Mouse (Mus musculus) E14TG2a.4 (cell line): ENCODE results near the gene P4ha2.
A peak's percentile ranks its signal among the peaks of the same experiment; 100 is the strongest.

Source experiments
- H3K27me3 ChIP-seq: 2 replicates; pipeline ENCODE4 v1.6.1; 2014; ENCODE audit warnings: low read length, control low read depth; ENCODE audit not compliant: insufficient read depth
- H3K36me3 ChIP-seq: 2 replicates; pipeline ENCODE4 v1.6.1; 2014; ENCODE audit warnings: low read length, control low read depth; ENCODE audit not compliant: insufficient read depth
- H3K4me1 ChIP-seq: replicated peaks from 2 replicates; pipeline ENCODE4 v1.6.1; 2014; ENCODE audit warnings: low read depth, low read length, control low read depth
- H3K4me3 ChIP-seq: replicated peaks from 2 replicates; pipeline ENCODE4 v1.5.1; 2014; ENCODE audit warnings: mild to moderate bottlenecking, low read length
- H3K9me3 ChIP-seq: 2 replicates; pipeline ENCODE4 v1.6.1; 2014; ENCODE audit warnings: low read length, control low read depth
- CTCF ChIP-seq: conservative IDR thresholded peaks from 2 replicates; pipeline ENCODE4 v1.5.1; 2014; ENCODE audit warnings: low read length
- NANOG ChIP-seq: IDR thresholded peaks from 2 replicates; pipeline ENCODE4 v1.6.1; 2014; ENCODE audit warnings: borderline replicate concordance, low read length, mixed read lengths
- POU5F1 ChIP-seq: IDR thresholded peaks from 2 replicates; pipeline ENCODE4 v1.6.1; 2014; ENCODE audit warnings: low read length, borderline replicate concordance

P4ha2 gene

DNA sequence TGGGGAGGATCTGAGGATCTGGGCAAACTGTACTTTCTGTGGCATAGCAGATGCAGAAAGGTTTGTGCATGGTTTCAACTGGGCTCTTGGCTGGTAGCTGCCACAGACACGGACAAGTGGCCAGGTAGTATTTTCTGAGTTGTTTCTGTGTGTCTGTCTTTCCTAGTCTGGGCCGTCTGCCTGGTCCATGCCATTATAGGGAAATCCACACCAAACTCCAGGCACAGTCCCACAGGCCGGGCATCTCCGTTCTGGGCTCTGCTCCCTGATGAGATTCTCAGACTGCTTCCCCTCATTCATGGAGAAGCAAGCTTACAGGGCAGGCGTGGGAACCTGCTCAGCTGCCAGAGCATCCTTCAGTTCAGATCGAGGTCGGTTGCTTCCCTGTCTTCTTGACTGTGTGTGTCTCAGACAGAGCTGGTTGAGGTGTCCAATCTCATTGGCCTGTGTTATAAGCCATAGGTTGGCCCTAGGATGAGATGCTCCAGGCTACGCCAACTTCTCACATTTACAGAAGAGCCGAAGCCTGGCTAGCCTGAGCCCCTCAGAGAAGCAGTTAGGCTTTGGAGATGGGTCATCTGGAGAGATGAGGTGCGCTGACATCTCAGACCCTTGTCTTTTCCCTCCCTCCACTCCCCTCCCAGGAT is at the start of gene P4ha2:
TSS of gene P4ha2 (plus strand) at position 51 of the 647 bp plus-strand sequence.
- H3K36me3 ChIP-seq = 0 out of 2 replicates have a peak, but pooled peaks cover 4% of the 10 kb centered on the region
- no peak for TF ChIP-seq CTCF
- no peak for TF ChIP-seq NANOG
- no peak for TF ChIP-seq POU5F1
- H3K9me3 ChIP-seq = no peaks in the 10 kb centered on the region
- peaks cover 60% of the 10 kb centered on the region for H3K27me3 ChIP-seq
- peaks cover 17% of the 10 kb centered on the region for H3K4me1 ChIP-seq
- H3K4me3 ChIP-seq = peak within 1 kb of the TSS; percentile 84

DNA sequence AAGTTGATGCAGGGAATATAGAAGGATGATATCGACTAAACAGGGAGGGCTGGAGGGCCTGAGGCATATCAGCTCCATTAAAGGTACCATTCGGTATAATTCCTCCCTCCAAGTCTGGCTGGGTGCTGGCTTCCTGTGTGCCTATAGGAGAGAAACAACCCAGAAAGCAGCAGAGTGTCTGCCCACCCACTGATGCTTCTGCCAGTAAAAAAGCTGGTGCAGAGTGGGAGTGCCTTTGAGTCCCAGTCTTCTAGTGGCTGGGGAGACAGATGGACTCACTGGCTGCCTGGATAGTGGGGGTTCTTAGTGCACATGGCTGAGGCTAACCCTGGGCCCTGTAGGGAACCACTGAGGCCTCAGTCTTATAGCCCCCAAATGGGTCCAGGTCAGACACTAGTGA is 49.7 kb upstream of the P4ha2 start:
- H3K4me1 ChIP-seq = peaks cover 6% of the 10 kb centered on the region
- no peak overlapping the region for H3K4me3 ChIP-seq
- no peaks in the 10 kb centered on the region for H3K36me3 ChIP-seq
- TF ChIP-seq NANOG (no peak), CTCF (no peak), POU5F1 (no peak)
- peaks cover 13% of the 10 kb centered on the region for H3K27me3 ChIP-seq
- H3K9me3 ChIP-seq = no peaks in the 10 kb centered on the region

DNA sequence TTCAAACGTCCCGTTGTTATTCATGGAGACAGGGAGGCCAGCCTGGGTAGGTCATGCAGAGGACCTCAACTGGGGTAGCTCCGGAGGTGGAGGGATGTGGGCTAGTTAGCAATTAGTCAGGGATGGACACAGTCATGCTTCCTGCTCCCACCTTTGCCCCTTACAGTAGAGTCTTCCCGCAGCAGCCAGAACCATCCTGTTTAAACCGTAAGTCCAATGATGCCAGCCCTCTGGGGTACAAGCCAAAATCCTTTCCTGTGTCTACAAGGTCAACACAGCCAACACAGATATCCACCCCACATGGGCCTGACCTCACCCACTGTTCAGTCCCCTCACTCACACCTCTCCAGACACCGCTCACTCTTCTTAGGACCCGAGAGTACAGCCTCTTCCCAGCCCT is 48.7 kb upstream of the P4ha2 start:
- peaks cover 13% of the 10 kb centered on the region for H3K27me3 ChIP-seq
- no peak for TF ChIP-seq CTCF
- no peaks in the 10 kb centered on the region for H3K9me3 ChIP-seq
- peaks cover 16% of the 10 kb centered on the region for H3K4me1 ChIP-seq
- no peak overlapping the region for H3K4me3 ChIP-seq
- no peaks in the 10 kb centered on the region for H3K36me3 ChIP-seq

DNA sequence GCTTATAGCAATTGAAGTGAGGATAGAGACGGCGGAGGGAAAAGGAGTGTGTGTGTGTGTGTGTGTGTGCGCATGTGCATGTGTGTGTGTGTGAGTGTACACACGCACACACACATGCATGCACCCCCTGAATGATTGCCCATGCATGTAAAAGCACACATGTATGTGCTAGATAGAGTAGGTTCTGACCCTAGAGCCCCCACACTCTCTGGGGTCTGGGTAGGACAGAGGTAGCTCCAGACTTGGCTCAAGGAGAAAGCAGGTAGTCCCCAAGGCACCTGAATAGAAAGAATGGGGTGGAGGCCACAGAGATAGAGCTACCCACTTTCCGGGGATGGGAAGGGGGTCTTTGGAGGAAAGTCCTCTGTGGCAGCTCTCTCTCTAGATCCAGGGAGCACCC is 47.8 kb upstream of the P4ha2 start:
- H3K27me3 ChIP-seq = peaks cover 13% of the 10 kb centered on the region
- peaks cover 24% of the 10 kb centered on the region for H3K4me1 ChIP-seq
- H3K36me3 ChIP-seq = no peaks in the 10 kb centered on the region
- no peak overlapping the region for H3K4me3 ChIP-seq
- no peaks in the 10 kb centered on the region for H3K9me3 ChIP-seq
- TF ChIP-seq CTCF (no peak), NANOG (no peak), POU5F1 (no peak)

DNA sequence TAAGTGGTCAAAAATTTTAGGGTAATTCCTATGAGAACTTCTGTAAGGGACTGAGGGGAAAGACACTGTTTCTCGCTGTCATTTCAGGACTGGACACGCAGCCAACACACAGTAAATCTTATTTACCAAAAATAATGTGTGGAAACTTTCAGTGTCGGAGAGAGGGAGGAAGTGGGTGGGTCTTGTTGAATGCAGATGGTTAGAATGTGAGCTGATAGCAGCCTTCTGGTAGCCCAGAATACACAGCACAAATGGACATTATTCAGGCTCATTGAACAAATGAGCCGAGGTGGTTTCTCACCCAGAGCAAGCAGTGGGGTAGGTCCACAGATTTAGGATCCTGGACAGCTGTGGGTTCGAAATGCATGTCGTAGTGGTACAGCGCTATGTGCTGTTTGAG is 46.8 kb upstream of the P4ha2 start:
- H3K27me3 ChIP-seq = peaks cover 13% of the 10 kb centered on the region
- no peaks in the 10 kb centered on the region for H3K9me3 ChIP-seq
- no peak overlapping the region for H3K4me3 ChIP-seq
- H3K4me1 ChIP-seq = peaks cover 34% of the 10 kb centered on the region
- no peak for TF ChIP-seq NANOG
- TF ChIP-seq POU5F1 = no peak
- TF ChIP-seq CTCF = no peak
- no peaks in the 10 kb centered on the region for H3K36me3 ChIP-seq

DNA sequence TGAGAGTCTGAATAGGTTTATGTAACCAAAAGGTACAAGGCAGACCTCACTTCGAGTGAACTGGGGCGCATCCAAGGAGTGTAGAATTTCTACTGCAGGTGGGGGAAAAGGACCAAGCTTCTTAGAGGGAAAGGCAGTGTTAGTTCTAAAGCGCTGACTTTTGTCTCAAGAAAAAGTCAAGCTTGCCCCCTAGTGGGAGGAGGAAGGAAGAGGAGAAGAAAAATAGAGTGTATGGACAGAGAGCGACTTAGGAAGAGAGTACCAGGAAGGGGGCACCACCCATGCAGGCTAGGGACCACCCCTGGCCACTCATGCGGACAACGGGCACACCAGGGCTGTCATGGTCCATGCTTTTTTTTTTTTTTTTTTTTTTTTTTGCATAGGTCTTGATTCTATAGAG is 45.6 kb upstream of the P4ha2 start:
- no peak overlapping the region for H3K4me3 ChIP-seq
- H3K27me3 ChIP-seq = peaks cover 13% of the 10 kb centered on the region
- TF ChIP-seq CTCF = peak; percentile 44
- TF ChIP-seq NANOG = no peak
- no peak for TF ChIP-seq POU5F1

DNA sequence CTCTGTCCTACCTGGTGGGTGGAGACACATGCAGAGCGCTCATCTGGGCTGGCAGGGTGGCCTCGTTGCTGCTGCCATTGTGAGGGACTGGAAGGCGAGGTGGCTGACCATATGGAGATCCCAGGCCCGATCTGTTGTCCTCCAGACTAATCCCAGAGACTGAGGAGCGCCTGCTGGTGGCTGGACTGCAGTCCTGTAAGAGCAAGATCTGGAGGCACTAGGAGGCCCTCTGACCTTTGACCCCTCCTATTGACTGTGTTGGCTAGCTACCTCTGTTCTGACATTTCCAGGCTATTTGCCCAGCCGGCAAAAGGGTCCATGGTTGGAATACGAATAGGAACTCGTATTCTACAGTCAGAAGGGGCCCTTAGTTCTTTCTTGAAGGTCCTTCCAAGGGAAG is 43.8 kb upstream of the P4ha2 start:
- peaks cover 16% of the 10 kb centered on the region for H3K27me3 ChIP-seq
- no peaks in the 10 kb centered on the region for H3K36me3 ChIP-seq
- H3K4me1 ChIP-seq = peaks cover 61% of the 10 kb centered on the region
- TF ChIP-seq CTCF (no peak), POU5F1 (no peak)
- no peak overlapping the region for H3K4me3 ChIP-seq
- no peaks in the 10 kb centered on the region for H3K9me3 ChIP-seq

More for the DNA sequence above, 45.6 kb upstream of the P4ha2 start:
- peaks cover 46% of the 10 kb centered on the region for H3K4me1 ChIP-seq
- no peaks in the 10 kb centered on the region for H3K9me3 ChIP-seq
- H3K36me3 ChIP-seq = no peaks in the 10 kb centered on the region

DNA sequence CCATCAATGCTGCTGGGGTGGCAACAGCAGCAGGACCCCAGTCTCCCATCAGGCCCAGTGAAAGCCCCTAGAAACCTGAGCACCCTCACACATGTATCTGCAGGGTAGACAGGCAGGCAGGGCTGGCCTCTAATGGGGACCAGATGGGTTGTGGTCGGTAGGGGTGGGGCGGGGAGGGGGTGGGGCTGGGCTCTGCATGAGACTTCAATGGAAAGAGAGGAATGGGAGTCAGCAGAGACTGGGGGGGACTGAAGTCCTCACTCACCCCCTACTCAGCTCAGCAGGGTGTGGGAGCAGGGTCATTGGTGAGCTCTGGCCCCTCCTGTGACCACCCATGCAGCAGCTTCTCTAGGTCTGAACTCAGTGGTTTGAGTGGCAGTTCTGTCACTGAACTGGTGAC is 42.5 kb upstream of the P4ha2 start:
- no peak for TF ChIP-seq CTCF
- H3K4me1 ChIP-seq = peaks cover 64% of the 10 kb centered on the region
- no peaks in the 10 kb centered on the region for H3K36me3 ChIP-seq
- no peak overlapping the region for H3K4me3 ChIP-seq
- H3K27me3 ChIP-seq = peaks cover 24% of the 10 kb centered on the region
- H3K9me3 ChIP-seq = no peaks in the 10 kb centered on the region

DNA sequence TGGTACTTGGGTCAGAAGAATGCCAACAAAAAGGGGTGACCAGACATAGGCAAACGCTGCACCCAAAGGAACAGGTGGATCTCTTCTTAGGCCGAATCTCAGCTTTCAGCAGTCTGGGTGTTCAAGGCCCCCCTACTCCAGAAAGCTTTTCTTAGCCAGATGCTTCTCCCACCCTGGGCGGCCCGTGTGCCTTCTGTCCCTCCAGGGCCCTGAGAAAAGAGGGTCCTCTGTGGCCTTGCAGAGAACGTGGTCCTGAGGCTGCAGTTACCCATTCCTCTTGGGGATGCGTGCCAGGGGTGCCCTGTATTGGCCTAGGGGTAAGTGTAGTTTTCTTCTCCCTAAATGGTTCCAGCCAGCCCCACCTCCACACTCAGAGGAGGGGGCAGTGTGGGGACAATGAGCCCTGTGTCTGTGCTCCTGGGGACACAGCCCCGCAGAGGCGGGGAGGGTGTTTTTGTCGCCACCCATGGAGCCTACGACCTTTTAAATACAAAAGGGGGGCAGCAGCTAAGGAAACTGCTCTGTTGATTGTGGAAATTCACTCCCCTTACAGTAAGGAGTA is 41.8 kb upstream of the P4ha2 start:
- no peaks in the 10 kb centered on the region for H3K36me3 ChIP-seq
- H3K9me3 ChIP-seq = no peaks in the 10 kb centered on the region
- TF ChIP-seq CTCF (no peak), NANOG (no peak), POU5F1 (no peak)
- peaks cover 20% of the 10 kb centered on the region; the same call in 1 of the 2 replicates for H3K27me3 ChIP-seq
- no peak overlapping the region for H3K4me3 ChIP-seq
- peaks cover 71% of the 10 kb centered on the region for H3K4me1 ChIP-seq
